Mouse (Mus musculus): Measurements from ENCODE around the gene Gm38655.
"Not testable (repeated sequence)": the region's sequence is repeated elsewhere in the genome, so short reads cannot be mapped to it uniquely, and the experiment has no call there.

DNA sequence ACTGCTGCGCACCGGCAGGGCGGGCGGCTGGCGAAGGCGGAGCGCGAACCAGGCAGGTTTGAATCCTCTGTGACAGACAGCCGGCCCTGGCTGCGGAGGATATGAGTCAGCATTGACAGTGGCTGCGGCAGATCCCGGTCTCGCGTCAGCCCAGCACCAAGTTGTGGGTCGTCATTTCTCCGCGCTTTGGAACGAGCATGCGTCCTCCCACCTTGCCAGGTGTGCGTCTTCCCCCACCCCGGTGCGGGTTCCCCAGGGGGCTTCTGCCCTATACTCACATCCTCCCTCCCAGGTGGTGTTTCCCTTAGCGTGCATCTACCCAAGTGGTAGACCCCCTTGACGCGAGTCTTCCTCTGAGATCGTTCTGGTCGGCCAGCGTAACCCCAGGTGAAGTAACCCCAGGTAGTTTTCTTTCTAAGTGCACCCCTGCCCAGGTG lies 47.3 kb upstream of the Gm38655 start:
- TF ChIP-seq CTCF, EP300 (IDR thresholded peaks at IDR 0.05; ENCODE audit: low read depth): not testable (repeated sequence)
